Mouse (Mus musculus) lung, postnatal 0 days (tissue): ENCODE results near the gene Actl6b. TPM values are rescaled to one million over a fixed set of nuclear protein-coding genes. Genes with fewer than 3 reads are reported as not detected.
A peak's percentile ranks its signal among the peaks of the same experiment; 100 is the strongest.

Source experiments
- ATAC-seq: fragments of 200-750 bp; cut with Nextera tagmentation; 2 replicates; pipeline ENCODE4 v1.8.0; 2017; ENCODE audit warnings: moderate library complexity
- DNase-seq: peaks from one replicate; pipeline ENCODE4 v3.0.0-alpha.2; 2016; ENCODE audit warnings: low spot score
- H3K27ac ChIP-seq: fragments of 300-500 bp; sonication (generic); 2 replicates; pipeline ENCODE4 v1.5.1; 2014; ENCODE audit warnings: antibody characterized with exemption, mild to moderate bottlenecking, low read length, mixed read lengths
- H3K27me3 ChIP-seq: fragments of 300-500 bp; sonication (generic); replicated peaks from 2 replicates; pipeline ENCODE4 v1.6.1; 2014; ENCODE audit warnings: low read length, mixed read lengths; ENCODE audit not compliant: insufficient read depth
- H3K36me3 ChIP-seq: fragments of 300-500 bp; sonication (generic); 2 replicates; pipeline ENCODE4 v1.6.1; 2014; ENCODE audit warnings: low read length, mixed read lengths; ENCODE audit not compliant: insufficient read depth
- H3K4me1 ChIP-seq: fragments of 300-500 bp; sonication (generic); 2 replicates; pipeline ENCODE4 v1.6.1; 2014; ENCODE audit warnings: antibody characterized with exemption, low read depth, low read length, mixed read lengths; ENCODE audit not compliant: insufficient read depth
- H3K4me2 ChIP-seq: fragments of 300-500 bp; sonication (generic); replicated peaks from 2 replicates; pipeline ENCODE4 v1.6.1; 2014; ENCODE audit warnings: low read depth, mild to moderate bottlenecking, low read length, moderate library complexity, mixed read lengths
- H3K4me3 ChIP-seq: fragments of 300-500 bp; sonication (generic); 2 replicates; pipeline ENCODE4 v1.5.1; 2014; ENCODE audit warnings: low read depth, low read length
- H3K9ac ChIP-seq: fragments of 300-500 bp; sonication (generic); replicated peaks from 2 replicates; pipeline ENCODE4 v1.6.1; 2014; ENCODE audit warnings: low read depth, mild to moderate bottlenecking
- H3K9me3 ChIP-seq: fragments of 300-500 bp; sonication (generic); 2 replicates; pipeline ENCODE4 v1.6.1; 2016; ENCODE audit warnings: low read length, mixed read lengths
- CTCF ChIP-seq: IDR thresholded peaks from 2 replicates; pipeline ENCODE4 v1.5.1; 2016; ENCODE audit warnings: antibody characterized with exemption, mild to moderate bottlenecking
- EP300 ChIP-seq: IDR thresholded peaks from 2 replicates; pipeline ENCODE4 v1.6.1; 2016; ENCODE audit warnings: antibody characterized with exemption, mild to moderate bottlenecking, control low read depth
- WGBS: fragments of 180-500 bp; shearing (Covaris S2); extraction: QIAGEN DNeasy Blood & Tissue Kit; methylation state at CpG from one replicate; pipeline ENCODE4 v1.1.7; 2014; 5-methylcytosine and 5-hydroxymethylcytosine counted together
- polyA plus RNA-seq: library from polyadenylated mRNA; unstranded; fragments of >200 nt; fragmentation: Nextera tagmentation; extraction: Ambion mirVana; gene quantifications from 2 replicates; pipeline ENCODE4 v1.2.1, GENCODE M21; 2015

The Actl6b gene
- polyA plus RNA-seq, 1 experiment from 2014 or later: not detected

DNA sequence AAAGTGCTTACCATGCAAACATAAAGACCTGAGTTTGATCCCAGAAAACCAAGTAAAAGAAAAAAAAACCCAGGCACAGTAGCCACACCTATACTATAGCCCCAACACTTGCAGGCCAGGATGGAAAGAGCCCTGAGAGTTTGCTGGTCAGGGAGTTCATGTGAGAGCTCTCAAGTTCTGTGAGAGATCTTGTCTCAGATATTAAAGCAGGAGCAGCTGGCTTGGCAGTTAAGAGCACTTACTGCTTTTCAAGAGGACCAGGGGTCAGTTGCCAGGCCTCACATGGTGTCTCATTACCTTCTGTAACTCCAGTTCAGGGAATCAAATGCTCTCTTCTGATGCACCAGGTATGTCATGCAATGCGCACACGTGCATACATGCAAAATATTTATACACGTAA lies 18.6 kb upstream of the Actl6b start:
- H3K4me2 ChIP-seq: no peak overlapping the region
- no peak for ATAC-seq
- peaks cover 10% of the 10 kb centered on the region for H3K4me1 ChIP-seq
- no peaks in the 10 kb centered on the region for H3K9me3 ChIP-seq
- H3K27ac ChIP-seq: no peak overlapping the region
- WGBS: 65% methylated on average over 3 of the region's 3 CpGs
- H3K4me3 ChIP-seq: no peak overlapping the region
- DNase-seq: peak; percentile 67
- H3K9ac ChIP-seq: no peak overlapping the region
- TF ChIP-seq CTCF (no peak), EP300 (peak; percentile 39; the same call in 1 of the 2 replicates)
- no peaks in the 10 kb centered on the region for H3K27me3 ChIP-seq
- H3K36me3 ChIP-seq: no peaks in the 10 kb centered on the region

- no peak overlapping the region for H3K4me2 ChIP-seq
- WGBS: 67% methylated on average over 9 of the region's 9 CpGs
- H3K9ac ChIP-seq: no peak overlapping the region
- H3K4me3 ChIP-seq: no peak overlapping the region
- no peak overlapping the region for H3K27ac ChIP-seq
- peaks cover 6% of the 10 kb centered on the region for H3K4me1 ChIP-seq
- H3K27me3 ChIP-seq: no peaks in the 10 kb centered on the region
- DNase-seq: no peak
- no peak for ATAC-seq
- TF ChIP-seq CTCF: no peak
- no peak for TF ChIP-seq EP300
- H3K36me3 ChIP-seq: no peaks in the 10 kb centered on the region
- H3K9me3 ChIP-seq: no peaks in the 10 kb centered on the region
Measured at GRCm38 (mm10) chr5:137535318-137535717, 18.0 kb upstream of the Actl6b start.

DNA sequence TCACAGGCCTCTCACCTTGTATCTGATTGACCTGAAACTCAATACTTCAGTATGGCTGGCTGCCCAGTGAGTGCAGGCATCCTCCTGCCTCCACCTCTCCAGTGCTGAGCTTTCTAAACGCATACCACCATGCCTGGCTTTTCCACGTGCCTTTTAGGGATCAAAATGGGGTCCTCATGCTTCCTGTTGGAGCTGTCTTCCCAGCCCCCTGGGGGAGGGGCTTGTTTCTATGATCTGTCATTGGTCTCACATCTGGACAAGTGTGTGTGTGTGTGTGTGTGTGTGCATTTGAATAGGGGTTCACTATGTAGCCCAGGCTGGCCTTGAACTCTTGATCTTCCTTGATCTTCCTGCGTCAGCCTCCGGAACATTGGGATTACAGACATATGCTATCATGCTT lies 15.9 kb upstream of the Actl6b start:
- Histone ChIP-seq H3K36me3 (no peaks in the 10 kb centered on the region), H3K9me3 (no peaks in the 10 kb centered on the region), H3K27ac (no peak overlapping the region), H3K27me3 (no peaks in the 10 kb centered on the region), H3K4me3 (no peak overlapping the region), H3K9ac (no peak overlapping the region), H3K4me2 (no peak overlapping the region), H3K4me1 (peaks cover 4% of the 10 kb centered on the region)
- DNase-seq (no peak), ATAC-seq (no peak)
- TF ChIP-seq EP300 (no peak), CTCF (no peak)
- 46% methylated on average over 4 of the region's 4 CpGs for WGBS

GRCm38 (mm10) chr5:137539291-137539801 lies 14.0 kb upstream of the Actl6b start:
- TF ChIP-seq EP300: no peak
- no peak for TF ChIP-seq CTCF

GRCm38 (mm10) chr5:137540991-137541390 lies 12.3 kb upstream of the Actl6b start:
- Histone ChIP-seq H3K9me3 (no peaks in the 10 kb centered on the region), H3K9ac (no peak overlapping the region), H3K36me3 (no peaks in the 10 kb centered on the region), H3K27ac (no peak overlapping the region), H3K27me3 (no peaks in the 10 kb centered on the region), H3K4me2 (no peak overlapping the region), H3K4me3 (no peak overlapping the region), H3K4me1 (no peaks in the 10 kb centered on the region)
- WGBS: 68% methylated on average over 6 of the region's 6 CpGs
- TF ChIP-seq EP300 (no peak), CTCF (no peak)
- no peak for DNase-seq
- ATAC-seq: no peak

More at GRCm38 (mm10) chr5:137539291-137539801, 14.0 kb upstream of the Actl6b start:
- Histone ChIP-seq H3K36me3 (no peaks in the 10 kb centered on the region), H3K4me1 (no peaks in the 10 kb centered on the region), H3K27ac (no peak overlapping the region), H3K4me2 (no peak overlapping the region), H3K9me3 (no peaks in the 10 kb centered on the region), H3K4me3 (no peak overlapping the region), H3K27me3 (no peaks in the 10 kb centered on the region), H3K9ac (no peak overlapping the region)
- ATAC-seq (no peak), DNase-seq (peak; percentile 47)
- WGBS: 32% methylated on average over 7 of the region's 7 CpGs

- no peak overlapping the region for H3K4me3 ChIP-seq
- no peaks in the 10 kb centered on the region for H3K27me3 ChIP-seq
- no peak overlapping the region for H3K27ac ChIP-seq
- no peaks in the 10 kb centered on the region for H3K36me3 ChIP-seq
- no peak for DNase-seq
- no peak overlapping the region for H3K9ac ChIP-seq
- no peaks in the 10 kb centered on the region for H3K4me1 ChIP-seq
- no peak; the same call in 1 of the 2 replicates for ATAC-seq
- 39% methylated on average over 5 of the region's 5 CpGs for WGBS
- no peak overlapping the region for H3K4me2 ChIP-seq
- H3K9me3 ChIP-seq: no peaks in the 10 kb centered on the region
- TF ChIP-seq CTCF: no peak
- TF ChIP-seq EP300: no peak
Measured at GRCm38 (mm10) chr5:137541768-137542540, 11.4 kb upstream of the Actl6b start.
